Mouse (Mus musculus) gastrocnemius, adult 2 months (tissue): Measurements from ENCODE around the gene Imp4. TPM values are rescaled to one million over a fixed set of nuclear protein-coding genes. Genes with fewer than 3 reads are reported as not detected.

Source experiments
- DNase-seq: peaks from one replicate; pipeline ENCODE4 v3.0.0; 2022
- H3K27ac ChIP-seq: fragments of 200-600 bp; 2 replicates; pipeline ENCODE4 v1.8.1; 2022; ENCODE audit warnings: mild to moderate bottlenecking
- H3K4me3 ChIP-seq: fragments of 200-600 bp; 2 replicates; pipeline ENCODE4 v1.8.1; 2022; ENCODE audit warnings: mild to moderate bottlenecking, moderate library complexity
- CTCF ChIP-seq: fragments of 200-600 bp; IDR thresholded peaks from 2 replicates; pipeline ENCODE4 v1.8.1; 2022; ENCODE audit warnings: antibody characterized with exemption, mild to moderate bottlenecking, moderate library complexity
- intact Hi-C: fragments of 180-260 bp; cut with DNase I; formaldehyde crosslinking; loops from one replicate; pipeline ENCODE4 v1.15.1; 2025
- long read RNA-seq, 2 experiments: library from polyadenylated mRNA; stranded (forward); transcript quantifications; one replicate each; pipeline ENCODE4 v2.0.0; 2021
- total RNA-seq, 2 experiments: library from RNA; stranded (reverse); gene quantifications; 2 replicates each; pipeline ENCODE4 v1.2.3; 2021

Imp4 gene
- 10 to 100 TPM in 1 of 2 experiments, 1 to 10 TPM in 1; 8.7 to 14.0 TPM for total RNA-seq
- long read RNA-seq, experiment 1, full-length matches to known transcripts, result 7 of 10 reads
- long read RNA-seq, experiment 1, partial matches to known transcripts, result 1 of 10 reads
- long read RNA-seq, experiment 1, other reads (novel, unspliced or antisense), result 2 of 10 reads
- long read RNA-seq, experiment 2, full-length matches to known transcripts, result 10 of 10 reads
- long read RNA-seq, experiment 2, partial matches to known transcripts, result 0 of 10 reads
- long read RNA-seq, experiment 2, other reads (novel, unspliced or antisense), result 0 of 10 reads

GRCm38 (mm10) chr1:34439215-34439960 lies at the start of gene Imp4, which contains the start of gene Ccdc115:
Imp4 (plus strand) TSS chr1:34439851.
Ccdc115 (minus strand) TSS chr1:34439672.
- intact Hi-C loops, result loop anchor here (10.0 kb wide), 3 partner anchors 315 to 435 kb away; partner anchors contain the start of genes Fam168b and Plekhb2
- DNase-seq, result peak; percentile 97
- H3K27ac ChIP-seq, result peak within 1 kb of the TSS; percentile 96
- peak within 1 kb of the TSS; percentile 75 for H3K4me3 ChIP-seq
- no peak for TF ChIP-seq CTCF

- H3K27ac ChIP-seq, result no peak overlapping the region
- no peak for DNase-seq
- H3K4me3 ChIP-seq, result no peak overlapping the region
- intact Hi-C loops, result no loop called here
- TF ChIP-seq CTCF, result no peak
These were observed 43.3 kb upstream of the Imp4 start for GRCm38 (mm10) chr1:34396321-34396720.

- DNase-seq, result no peak
- peak overlapping the region; percentile 22; the same call in 1 of the 2 replicates for H3K4me3 ChIP-seq
- intact Hi-C loops, result no loop called here
- no peak overlapping the region for H3K27ac ChIP-seq
- no peak for TF ChIP-seq CTCF
These were observed 40.3 kb upstream of the Imp4 start for GRCm38 (mm10) chr1:34399182-34399953.

- no peak for TF ChIP-seq CTCF
- Histone ChIP-seq H3K27ac (no peak overlapping the region), H3K4me3 (no peak overlapping the region)
- DNase-seq, result no peak
- intact Hi-C loops, result no loop called here
These were observed 11.2 kb upstream of the Imp4 start for GRCm38 (mm10) chr1:34428466-34428865.

GRCm38 (mm10) chr1:34429281-34429680 lies 10.4 kb upstream of the Imp4 start:
- intact Hi-C loops, result no loop called here
- TF ChIP-seq CTCF, result no peak
- DNase-seq, result no peak

GRCm38 (mm10) chr1:34430981-34431380 lies 8.7 kb upstream of the Imp4 start:
- no peak for DNase-seq
- Histone ChIP-seq H3K4me3 (no peak overlapping the region), H3K27ac (no peak overlapping the region)
- TF ChIP-seq CTCF, result no peak
- intact Hi-C loops, result loop anchor here (10.0 kb wide), 3 partner anchors 306 to 426 kb away; partner anchors contain the start of genes Fam168b and Plekhb2

More at GRCm38 (mm10) chr1:34429281-34429680, 10.4 kb upstream of the Imp4 start:
- H3K27ac ChIP-seq, result no peak overlapping the region
- no peak overlapping the region for H3K4me3 ChIP-seq

- TF ChIP-seq CTCF, result no peak
- intact Hi-C loops, result loop anchor here (10.0 kb wide), 3 partner anchors 307 to 427 kb away; partner anchors contain the start of genes Fam168b and Plekhb2
- no peak for DNase-seq
These were observed 8.2 kb upstream of the Imp4 start for GRCm38 (mm10) chr1:34431431-34431830.

GRCm38 (mm10) chr1:34432411-34432775 lies 7.3 kb upstream of the Imp4 start:
- peak; percentile 50 for DNase-seq
- Histone ChIP-seq H3K4me3 (peak overlapping the region; percentile 80), H3K27ac (peak overlapping the region; percentile 77)
- TF ChIP-seq CTCF, result no peak
- intact Hi-C loops, result loop anchor here (10.0 kb wide), 3 partner anchors 308 to 428 kb away; partner anchors contain the start of genes Fam168b and Plekhb2

More at GRCm38 (mm10) chr1:34431431-34431830, 8.2 kb upstream of the Imp4 start:
- Histone ChIP-seq H3K27ac (no peak overlapping the region), H3K4me3 (no peak overlapping the region)

- intact Hi-C loops, result loop anchor here (10.0 kb wide), 3 partner anchors 308 to 428 kb away; partner anchors contain the start of genes Fam168b and Plekhb2
- TF ChIP-seq CTCF, result no peak
- peak; percentile 36 for DNase-seq
- H3K4me3 ChIP-seq, result peak overlapping the region; percentile 80
- H3K27ac ChIP-seq, result peak overlapping the region; percentile 77
These were observed 6.7 kb upstream of the Imp4 start for GRCm38 (mm10) chr1:34432776-34433481.

- peak overlapping the region; percentile 81 for H3K27ac ChIP-seq
- H3K4me3 ChIP-seq, result peak overlapping the region; percentile 80
- TF ChIP-seq CTCF, result no peak
- no peak for DNase-seq
- intact Hi-C loops, result loop anchor here (10.0 kb wide), 3 partner anchors 309 to 429 kb away; partner anchors contain the start of genes Fam168b and Plekhb2
These were observed 5.6 kb upstream of the Imp4 start for GRCm38 (mm10) chr1:34433891-34434521.

- peak; percentile 82 for DNase-seq
- no peak for TF ChIP-seq CTCF
- peak overlapping the region; percentile 81 for H3K27ac ChIP-seq
- H3K4me3 ChIP-seq, result peak overlapping the region; percentile 80
- intact Hi-C loops, result loop anchor here (10.0 kb wide), 3 partner anchors 310 to 430 kb away; partner anchors contain the start of genes Fam168b and Plekhb2
These were observed 4.9 kb upstream of the Imp4 start for GRCm38 (mm10) chr1:34434660-34435160.
